Mouse (Mus musculus) layer of hippocampus, postnatal 25 days (tissue): Measurements from ENCODE around the gene Gm2310. TPM values are rescaled to one million over a fixed set of nuclear protein-coding genes. Genes with fewer than 3 reads are reported as not detected.
"Not testable (repeated sequence)": the region's sequence is repeated elsewhere in the genome, so short reads cannot be mapped to it uniquely, and the experiment has no call there.

Source experiments
- DNase-seq, 2 experiments: peaks; one replicate each; pipeline ENCODE4 v3.0.0; 2022; ENCODE audit warnings: mixed read lengths in 2 of 2, low spot score in 1 of 2; ENCODE audit errors: extremely low spot score in 1 of 2
- total RNA-seq, 2 experiments: library from RNA; stranded (reverse); gene quantifications; 2 replicates each; pipeline ENCODE4 v1.2.3; 2021

Gene Gm2310
- total RNA-seq: not detected

DNA sequence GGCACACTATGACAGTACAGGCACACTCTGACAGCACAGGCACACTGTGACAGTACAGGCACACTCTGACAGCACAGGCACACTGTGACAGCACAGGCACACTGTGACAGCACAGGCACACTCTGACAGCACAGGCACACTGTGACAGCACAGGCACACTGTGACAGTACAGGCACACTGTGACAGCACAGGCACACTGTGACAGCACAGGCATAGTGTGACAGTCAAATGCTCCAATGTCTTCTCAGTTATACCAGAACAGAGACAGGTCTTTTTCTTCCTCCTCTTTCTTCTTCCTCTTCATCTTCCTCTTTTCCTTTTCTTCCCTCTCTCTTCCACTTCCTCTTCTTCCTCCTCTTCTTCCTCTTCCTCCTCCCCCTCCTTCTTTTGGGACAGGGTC lies at the start of gene Gm2310:
Gene Gm2310 (minus strand): TSS at position 101 of the 400 bp plus-strand sequence.
- not testable (repeated sequence) for DNase-seq

DNA sequence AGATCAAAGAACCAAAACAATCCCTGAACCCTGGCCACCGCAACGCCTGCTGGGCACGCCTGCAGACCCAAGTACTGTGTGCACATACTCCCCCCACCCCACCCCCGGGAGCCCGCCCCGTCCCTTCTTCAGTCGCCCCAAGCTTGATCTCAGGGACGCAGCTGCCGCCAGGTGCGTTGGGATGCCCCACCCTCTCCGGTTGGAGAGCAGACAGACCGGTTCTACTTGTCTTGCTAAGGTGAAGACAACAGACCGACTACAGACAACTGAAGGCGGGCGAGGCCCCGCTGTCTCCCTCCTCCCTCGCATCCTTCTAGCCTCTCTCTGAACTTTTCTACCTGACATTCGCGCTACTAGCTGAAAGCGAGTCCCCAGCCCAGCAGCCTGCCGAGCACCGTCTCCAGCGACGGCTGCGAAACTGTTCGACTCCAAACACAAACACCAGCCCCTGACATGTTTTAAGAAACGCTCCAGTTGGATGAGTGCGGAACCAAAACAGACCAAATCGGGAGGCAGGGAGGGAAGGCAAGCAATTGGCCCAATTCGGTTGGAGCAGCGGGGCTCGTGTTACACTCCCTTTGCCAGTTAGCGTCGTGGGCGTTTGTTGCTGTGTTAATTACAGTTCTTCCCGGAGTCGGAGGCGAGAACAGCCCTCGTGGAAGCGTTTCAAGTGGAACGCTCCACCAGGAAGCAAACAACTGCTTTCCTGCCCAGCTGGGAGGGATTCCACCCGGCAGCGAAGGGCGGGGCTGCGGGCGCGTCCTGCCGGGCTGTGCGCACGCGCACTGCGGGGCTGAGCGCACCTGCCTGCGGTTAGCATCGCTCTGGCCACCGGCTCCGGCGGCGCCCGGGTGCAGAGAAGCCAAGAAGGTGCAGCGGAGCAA lies 49.1 kb upstream of the Gm2310 start:
- peak; percentile 70 to 73 for DNase-seq

DNA sequence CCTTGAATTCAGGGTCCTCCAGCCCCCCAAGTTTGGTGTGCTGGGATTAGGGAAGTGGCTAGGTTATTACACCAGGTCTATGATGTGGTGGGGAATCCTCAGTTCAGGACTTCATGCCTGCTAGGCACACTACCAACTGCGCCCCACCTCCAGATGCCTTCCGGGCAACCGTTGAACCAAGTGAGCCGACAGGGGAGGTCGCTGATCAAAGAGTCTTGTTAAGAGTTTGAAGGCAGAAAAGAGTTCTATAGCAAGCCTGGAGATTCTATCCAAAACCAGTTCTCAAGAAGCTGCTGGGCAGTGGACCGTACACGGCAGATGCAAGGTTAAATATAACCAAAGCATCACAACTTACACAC lies 48.5 kb upstream of the Gm2310 start:
- DNase-seq: no peak

DNA sequence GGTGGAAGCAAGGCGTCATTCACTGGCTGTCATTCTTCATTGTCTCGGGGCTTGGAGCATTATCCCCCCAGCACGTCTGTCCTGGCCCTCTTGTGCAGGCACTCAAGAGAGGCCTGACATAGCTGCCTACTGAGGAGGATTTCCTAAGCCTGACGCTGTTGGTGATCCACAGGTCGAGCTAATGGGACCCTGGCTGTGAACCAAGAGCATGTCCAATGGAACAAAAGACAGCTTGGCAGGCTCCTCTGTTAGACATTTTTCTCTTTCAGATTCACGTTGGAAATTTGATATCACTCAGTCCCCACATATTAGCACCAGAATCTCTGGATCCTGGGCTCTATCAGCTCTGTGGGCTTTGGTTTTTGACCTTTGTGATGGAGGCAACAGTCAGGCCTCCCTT lies 45.7 kb upstream of the Gm2310 start:
- DNase-seq: no peak

DNA sequence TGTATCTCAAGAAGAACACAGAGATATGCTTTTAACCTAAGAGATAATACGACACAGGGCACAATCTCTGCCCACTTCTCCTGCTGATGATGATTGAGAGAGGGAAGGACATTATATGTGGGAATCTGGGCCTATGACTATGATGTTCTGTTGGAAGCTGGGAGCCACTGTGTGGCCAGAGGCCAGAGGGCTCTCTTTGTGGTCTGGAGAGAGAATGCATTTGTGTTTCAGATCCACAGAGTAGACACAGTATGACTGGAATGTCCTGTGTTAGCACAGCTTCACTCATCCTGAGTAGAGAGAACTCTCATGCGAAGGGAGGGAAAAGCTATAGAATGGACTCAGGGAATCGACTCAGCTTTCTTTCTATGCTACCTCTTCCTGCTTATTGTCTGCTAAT lies 44.6 kb upstream of the Gm2310 start:
- DNase-seq: no peak

DNA sequence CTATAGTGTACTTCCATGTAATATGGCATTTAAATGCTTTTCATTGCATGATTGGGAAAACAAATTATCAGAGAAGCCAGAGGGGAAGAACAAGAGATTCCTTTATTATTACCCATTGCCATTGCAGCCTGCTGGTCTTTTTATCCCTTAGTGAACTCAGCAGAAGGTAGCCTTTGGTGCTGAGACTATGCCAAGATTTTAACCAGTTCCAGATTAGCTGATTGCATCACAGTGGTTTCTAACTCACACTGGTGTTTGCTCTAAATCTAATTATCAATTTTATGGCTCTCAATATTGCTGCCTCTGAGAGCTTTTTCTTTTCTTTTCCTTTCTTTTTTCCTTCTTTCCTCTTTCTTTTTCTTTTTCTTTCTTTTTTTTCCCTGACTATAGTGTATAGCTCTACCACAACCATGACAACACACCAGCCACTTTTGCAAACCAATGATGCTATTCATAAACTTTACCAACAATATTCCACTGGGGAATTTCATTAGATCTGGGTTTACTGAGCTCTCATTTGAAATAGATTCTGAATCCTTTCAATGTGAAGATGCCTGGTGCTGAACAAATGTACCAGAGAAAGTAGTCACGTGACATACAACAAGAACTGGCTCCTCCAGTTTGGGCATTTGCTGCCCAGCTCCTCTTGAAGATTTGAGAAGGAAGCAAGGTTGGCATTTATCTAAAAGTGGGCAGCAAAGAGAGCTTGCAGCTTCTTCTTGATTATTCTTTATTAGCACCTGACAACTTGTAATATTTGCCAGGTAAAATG lies 43.9 kb upstream of the Gm2310 start:
- DNase-seq: no peak

DNA sequence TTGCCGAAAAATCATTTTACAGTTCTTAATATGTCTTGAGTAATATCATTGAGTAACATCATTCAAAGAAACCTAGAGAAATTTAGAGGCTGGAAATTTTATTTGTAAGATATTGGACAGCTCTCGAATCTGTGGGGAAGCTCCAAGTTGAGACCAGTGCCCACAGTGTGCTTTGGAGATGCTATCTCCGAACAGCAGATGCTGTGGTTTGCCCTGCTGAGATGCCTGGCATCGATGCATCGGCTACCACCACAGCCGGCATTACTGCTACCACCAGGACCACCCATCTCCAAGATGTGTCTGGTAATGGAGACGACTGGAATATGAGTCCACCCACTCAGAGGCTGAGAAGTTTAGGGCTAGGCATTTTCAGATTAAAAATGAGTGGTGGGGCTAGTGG lies 43.0 kb upstream of the Gm2310 start:
- no peak for DNase-seq

DNA sequence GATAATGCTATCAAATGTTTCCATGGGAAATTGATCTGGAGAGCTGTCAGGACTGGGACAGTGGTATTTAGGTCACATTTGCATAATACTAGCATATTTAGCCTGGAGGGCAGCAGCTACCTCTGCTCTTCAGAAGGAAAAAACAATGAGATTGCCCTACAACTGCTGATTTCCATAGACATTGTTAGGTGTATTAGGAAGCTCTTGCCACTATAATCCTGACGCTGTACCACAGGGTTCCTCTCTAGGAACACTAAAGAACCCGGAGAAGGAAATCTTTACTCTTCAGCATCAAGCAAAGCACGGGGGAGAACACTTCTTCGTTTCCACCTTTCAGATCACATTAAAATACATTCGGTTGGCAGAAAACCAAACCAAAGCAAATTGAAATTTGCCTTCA lies 11.4 kb upstream of the Gm2310 start:
- no peak for DNase-seq

GRCm38 (mm10) chr15:8512957-8513356 lies 6.8 kb downstream of the Gm2310 start:
- DNase-seq: no peak

DNA sequence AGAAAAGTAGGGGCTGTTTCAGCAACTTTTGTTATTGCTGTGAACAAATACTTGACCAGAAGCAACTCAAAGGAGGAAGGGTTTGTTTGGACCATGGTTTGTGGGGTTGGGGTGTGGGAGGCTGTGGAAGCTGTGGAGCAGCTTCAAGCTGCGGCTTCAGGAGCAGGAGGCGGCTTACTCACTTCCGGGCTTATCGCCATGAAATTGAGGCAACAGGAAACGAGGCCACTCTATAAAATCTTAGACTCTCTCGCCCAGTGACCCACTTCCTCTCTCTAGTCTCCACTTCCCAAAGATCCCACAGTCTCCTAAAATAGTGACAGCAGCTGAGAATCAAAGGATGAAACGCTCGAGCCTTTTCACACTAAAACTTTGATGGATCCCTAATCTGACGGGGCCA lies 7.9 kb downstream of the Gm2310 start:
- no peak for DNase-seq

DNA sequence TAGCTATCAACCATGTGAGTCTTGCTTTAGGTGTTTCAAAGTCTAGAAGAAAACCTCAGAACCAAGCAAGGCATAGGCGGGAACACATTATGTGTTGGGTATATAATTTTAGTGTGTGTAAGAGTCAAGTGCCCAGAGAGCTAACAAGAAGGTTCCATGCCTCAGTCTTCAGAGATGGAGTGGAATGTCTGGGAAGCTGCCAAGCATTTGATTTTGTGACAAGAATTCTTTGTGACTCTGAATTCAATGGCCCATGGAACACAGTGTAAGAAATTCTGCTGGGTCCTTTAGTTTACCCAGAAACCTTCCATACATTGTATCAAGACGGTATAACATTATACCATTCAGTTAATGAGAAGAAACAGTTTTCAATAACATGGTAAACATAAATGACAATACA lies 17.3 kb downstream of the Gm2310 start:
- DNase-seq: no peak

GRCm38 (mm10) chr15:8485261-8485660 lies 34.5 kb downstream of the Gm2310 start:
- no peak for DNase-seq

- DNase-seq: no peak
These were observed 50.7 kb downstream of the Gm2310 start for GRCm38 (mm10) chr15:8469006-8469575.

Other genes with a start within 250 kb of the Gm2310 start
- 10 to 100 TPM; 28.8 to 32.3 TPM for gene Nipbl, start 75.5 kb downstream of the Gm2310 start, total RNA-seq
- gene Slc1a3, start 190.8 kb upstream of the Gm2310 start, total RNA-seq: 100 to 1,000 TPM; 419 to 424 TPM